Mouse (Mus musculus) frontal cortex, postnatal 25 days (tissue): ENCODE results near the gene Olfr811.

Experiments
- DNase-seq, 2 experiments: peaks; one replicate each; pipeline ENCODE4 v3.0.0; 2022; ENCODE audit warnings: low spot score in 2 of 2

Gene Olfr811

DNA sequence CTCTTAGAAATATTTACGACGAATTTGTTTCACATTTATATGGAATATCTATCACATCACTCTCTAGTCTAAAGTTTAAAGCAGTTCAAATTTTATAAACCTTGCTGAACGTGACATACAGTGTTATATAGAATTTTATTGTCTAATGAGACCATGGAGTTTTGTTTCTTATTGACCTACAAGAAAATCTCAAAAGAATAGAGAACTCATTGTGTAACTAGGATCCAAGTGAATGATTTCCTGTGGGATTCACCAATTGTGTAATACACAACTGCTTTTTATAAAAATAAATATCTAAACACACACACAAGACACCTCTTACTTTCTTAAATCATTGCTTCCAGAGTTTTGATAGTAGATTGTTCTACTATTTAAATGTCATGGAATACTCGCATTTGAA, at the start of gene Olfr811:
Olfr811 (minus strand) TSS at position 101 of the 400 bp plus-strand sequence.
- no peak for DNase-seq

DNA sequence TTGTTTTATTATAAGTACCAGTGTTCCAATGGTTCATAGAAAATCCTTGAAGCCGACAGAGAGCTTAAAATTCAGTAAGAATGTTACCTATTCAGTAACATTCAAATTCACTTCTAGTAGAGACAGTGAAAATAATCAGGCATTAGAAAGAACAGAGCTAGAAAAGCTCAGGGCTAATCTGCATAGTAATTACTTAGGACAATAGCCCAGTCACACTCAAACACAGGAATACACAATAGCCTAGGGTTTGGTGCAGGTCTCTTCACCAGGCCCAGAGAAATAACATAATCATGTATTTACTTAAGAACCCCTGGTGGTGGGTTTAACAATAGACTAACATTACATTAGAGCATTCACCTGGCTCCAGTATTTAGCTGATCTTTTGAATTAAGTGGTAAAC, 43.1 kb upstream of the Olfr811 start:
- DNase-seq: no peak

DNA sequence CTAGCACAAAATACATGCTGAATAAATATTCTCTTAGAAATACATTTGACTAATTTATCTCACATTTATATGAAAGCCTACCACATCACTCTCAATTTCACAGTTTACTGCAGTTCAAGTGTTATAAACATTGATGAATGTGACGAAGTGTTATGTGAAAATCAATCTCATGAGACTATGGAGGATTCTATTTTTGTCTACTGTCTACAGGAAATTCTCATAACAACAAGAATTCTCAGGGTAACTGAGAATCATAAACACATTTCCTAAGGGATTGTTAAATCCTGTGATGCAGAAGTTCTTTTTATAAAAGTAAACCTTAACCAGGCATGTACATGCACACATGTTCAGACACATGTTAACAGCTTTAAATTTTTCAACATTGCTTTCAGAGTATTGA, 41.8 kb upstream of the Olfr811 start, which contains the start of gene Olfr812:
Olfr812 (minus strand) TSS at position 101 of the 400 bp plus-strand sequence.
- DNase-seq: no peak

DNA sequence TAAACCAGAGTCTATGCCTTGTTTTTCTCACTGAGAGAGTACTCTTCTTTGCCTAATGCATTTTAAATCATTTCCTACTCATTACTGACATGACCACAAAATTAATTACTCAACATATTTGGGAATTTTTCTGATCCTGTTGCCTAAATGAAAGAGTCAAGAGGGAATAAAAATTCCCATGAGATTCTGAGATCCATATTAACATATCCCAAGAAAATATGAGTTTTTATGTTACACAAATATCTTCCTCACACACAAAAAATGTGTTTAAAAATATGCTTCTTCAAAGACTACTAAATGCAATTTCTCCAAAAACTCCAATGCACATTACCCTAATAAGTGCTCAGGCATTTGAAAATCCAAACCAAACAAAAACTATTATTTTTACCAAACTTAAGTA, 9.4 kb downstream of the Olfr811 start, which contains the start of gene Olfr810:
Olfr810 (minus strand) TSS at position 101 of the 400 bp plus-strand sequence.
- DNase-seq: no peak

DNA sequence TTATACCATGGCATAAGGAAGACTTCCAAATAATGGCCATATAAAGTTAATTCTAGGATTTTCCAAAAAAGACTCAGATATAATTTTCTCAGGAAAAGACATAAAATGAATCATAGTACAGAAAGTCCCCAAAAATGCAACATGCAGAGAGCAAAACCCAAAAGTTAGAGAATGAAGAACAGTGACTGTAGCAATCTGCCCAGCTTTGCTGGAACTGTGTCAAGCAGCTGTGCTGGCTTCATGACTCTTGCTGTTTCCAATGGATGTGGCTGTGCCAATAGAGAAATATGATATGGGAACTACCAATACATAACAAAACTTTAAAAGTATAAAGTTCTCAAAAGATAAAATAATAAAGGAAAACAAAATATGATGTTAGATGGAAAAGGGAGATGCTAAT, 26.1 kb downstream of the Olfr811 start:
- no peak for DNase-seq

DNA sequence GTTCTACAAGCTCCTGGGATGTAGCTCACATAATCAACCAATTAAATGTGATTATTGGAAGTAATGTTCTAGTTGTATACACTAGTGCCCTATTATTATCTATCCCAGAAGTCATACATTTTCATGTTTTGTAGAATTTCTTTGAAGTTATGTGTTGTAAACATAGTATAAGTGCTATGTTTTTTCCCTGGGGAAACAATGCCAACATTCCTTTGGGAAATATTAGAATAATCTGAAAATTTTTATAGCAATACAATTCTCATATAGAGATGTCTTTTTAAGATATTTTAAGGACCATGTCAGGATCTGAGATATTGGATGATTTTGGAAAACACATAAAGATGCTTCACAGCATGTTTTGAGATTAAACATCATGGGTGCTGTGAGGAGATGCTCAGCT, 29.9 kb downstream of the Olfr811 start, which contains the start of gene Olfr809:
Olfr809 (plus strand) TSS at position 301 of the 400 bp plus-strand sequence.
- DNase-seq: no peak

DNA sequence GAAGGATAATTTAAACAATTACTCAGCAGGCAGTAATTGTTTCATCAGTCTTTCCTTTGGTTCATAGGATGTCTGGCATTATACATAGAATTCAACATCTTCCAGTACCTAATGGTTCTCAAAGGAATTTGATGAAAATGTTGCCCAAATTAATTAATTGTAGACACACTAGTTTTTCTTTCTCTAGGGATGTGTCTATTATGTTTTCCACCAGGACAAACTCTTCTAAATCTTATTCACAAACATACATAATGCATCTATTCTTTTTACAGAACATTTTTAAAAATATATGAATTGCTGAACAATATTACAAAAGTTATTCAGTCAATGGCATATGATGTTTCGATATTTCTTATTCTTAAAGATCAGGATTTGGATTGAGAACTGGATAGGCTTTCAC, 39.0 kb downstream of the Olfr811 start, which contains the start of gene Olfr808:
Olfr808 (plus strand) TSS at position 301 of the 400 bp plus-strand sequence.
- DNase-seq: no peak

DNA sequence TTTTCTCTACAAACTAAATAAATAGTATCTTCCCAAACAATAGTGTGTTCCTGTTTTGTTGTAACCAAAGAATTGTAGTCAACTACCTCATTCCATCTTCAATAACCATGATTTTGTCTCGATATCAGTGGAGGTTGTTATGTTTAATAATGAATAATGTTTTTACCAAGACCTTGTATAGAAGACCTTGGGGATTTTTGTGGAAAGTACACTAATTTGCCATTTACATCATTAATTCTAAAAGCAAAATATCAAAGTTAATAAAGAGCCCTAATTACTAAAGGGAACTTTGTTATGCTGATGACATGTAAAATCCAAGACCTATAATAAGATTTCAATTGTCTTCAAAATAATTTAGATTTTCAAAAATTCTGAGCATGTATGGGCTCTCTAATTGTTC, 46.5 kb downstream of the Olfr811 start, which contains the start of gene Olfr807:
Olfr807 (minus strand) TSS at position 101 of the 400 bp plus-strand sequence.
- DNase-seq: no peak
